Mouse (Mus musculus) brain, adult 2 months (tissue): ENCODE results near the gene Cmah.
"Not testable (repeated sequence)": the region's sequence is repeated elsewhere in the genome, so short reads cannot be mapped to it uniquely, and the experiment has no call there.

Source experiments
- DNase-seq: peaks from one replicate; pipeline ENCODE4 v3.0.0; 2011; ENCODE audit warnings: low read depth, low spot score

Cmah gene

DNA sequence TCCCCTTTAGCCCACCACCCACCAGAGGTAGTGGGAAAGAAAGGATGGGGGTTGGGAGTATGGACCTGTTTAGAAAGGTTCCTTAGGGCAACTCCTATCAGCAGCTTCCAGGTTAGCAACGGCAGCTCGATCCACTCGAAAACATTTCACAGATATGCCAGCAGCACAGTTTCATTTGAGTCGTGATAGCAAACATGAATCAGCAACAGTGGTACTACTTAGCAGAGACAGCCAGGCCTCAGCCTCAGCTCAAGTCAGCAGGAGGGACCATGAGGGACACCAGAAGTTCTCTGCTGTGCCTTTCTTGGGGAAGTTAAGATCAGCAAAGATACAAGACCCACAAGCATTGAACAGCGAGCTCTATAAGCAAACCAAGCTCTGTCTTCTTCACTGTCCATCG is 13.3 kb downstream of the Cmah start:
- no peak for DNase-seq

DNA sequence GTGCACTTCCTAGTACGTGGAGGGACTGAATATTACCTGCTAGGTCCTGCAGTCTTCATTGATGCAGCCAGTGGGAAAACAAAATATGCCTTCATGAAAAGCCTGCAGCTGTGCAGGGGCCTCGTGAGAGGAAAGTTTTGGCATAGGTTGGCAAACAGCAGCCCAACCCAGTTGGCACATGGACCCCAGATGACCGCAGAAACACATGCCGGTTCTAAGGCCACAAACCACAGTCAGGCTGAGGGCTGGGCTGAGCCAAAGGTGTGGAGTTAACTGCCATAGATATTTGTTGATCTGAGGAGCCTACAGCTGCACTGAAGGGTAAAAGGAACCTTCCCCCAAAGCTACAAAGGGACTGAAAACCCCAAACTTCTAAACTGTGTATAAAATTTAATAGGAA is 14.9 kb downstream of the Cmah start:
- DNase-seq = no peak

DNA sequence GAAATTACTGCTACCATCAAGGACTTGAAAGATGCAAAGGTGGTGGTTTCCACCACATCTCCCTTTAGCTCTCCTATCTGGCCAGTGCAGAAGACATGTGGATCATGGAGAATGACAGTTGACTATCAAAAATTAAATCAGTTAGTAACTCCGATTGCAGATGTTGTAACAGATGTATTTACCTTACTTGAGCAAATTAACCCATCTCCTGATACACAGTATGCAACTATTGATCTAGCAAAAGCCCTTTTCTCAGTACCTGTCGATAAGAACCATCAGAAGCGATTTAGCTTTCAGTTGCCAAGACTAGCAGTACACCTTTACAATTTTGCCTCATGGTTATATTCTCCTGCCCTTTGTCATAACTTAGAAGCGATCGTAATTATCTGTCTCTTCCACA is 25.8 kb downstream of the Cmah start:
- no peak for DNase-seq

DNA sequence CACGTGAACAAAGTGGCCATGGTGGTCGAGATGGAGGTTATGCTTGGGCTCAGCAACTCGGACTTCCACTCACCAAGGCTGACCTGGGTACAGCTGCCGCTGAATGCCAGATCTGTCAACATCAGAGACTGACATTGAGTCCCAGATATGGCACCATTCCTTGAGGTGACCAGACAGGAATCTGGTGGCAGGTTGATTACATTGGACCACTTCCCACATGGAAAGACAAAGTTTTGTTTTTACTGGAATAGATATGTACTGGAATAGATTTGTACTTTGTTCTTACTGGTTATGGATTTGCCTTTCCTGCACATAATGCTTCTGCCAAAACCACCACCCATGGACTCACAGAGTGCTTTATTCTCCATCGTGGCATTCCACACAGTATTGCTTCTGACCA is 27.5 kb downstream of the Cmah start:
- no peak for DNase-seq

DNA sequence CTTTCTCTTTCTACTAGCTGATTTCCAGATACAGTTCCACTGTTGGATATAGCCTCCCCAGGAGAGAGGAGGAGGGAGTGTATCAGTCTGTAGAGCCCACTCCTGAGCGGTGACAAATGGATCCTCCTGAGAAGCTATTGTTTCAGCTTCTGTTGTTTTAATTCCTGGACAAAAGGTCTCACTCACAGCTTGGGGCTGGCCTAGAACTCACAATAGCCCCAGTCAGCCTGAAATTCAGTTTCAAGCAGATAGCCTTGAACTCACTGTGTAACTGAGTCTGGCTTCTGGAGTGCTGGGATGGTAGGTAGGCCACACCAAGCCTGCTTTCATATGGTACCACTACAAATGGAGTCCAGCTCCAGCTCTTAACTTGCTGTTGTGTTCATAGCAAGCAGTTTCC is 32.0 kb downstream of the Cmah start:
- DNase-seq = no peak

DNA sequence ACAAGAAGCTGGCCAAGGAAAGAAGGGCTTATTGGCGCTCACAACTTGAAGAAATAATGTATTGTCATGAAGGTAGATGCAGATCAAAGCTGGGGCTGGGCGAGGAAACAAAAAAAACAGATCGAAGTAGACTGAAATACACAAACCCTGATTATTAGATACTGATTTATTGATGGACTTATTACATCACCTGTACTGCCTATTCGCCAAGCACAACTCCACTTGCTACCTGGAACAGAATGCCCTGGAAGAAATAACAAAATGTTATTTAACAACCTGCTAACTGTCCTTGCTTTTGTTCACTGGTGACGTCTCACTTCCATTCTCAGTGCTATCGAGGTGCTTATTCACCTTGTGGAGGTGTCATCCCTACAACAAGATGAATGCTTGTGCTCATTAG is 38.0 kb downstream of the Cmah start:
- no peak for DNase-seq

DNA sequence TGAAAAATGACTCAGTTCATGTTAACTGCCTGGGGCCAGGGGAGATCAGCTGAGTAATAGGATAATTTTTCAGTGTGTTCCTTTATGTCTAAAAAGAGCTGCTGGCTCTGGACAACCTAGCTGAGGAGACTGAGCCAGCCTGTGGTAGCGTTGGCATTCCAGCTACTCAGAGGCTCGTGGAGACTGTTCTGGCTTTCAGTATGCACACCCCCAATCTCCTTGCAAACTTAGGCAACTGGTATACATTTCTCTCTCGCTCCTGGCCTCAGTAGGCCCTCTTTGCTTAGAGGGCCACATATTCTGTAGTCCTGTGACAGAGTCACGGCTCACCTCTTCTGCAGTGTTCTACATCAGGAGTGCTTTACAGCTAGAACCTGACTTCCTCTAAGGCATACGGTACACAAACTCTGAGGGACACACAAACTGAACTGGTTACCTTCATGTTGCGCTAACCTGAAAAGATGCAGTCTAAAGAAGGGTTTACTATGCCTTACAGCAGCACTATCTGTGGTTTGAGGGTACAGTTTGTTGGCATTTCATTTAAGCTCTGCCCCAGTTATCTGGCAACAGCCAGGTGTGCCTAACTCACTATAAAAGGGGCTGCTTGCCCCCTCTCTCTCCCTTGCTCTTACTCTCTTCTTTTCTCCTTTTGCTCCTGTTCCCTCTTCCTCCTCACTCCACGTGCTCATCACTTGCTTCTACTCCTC is 45.8 kb downstream of the Cmah start:
- DNase-seq = no peak

DNA sequence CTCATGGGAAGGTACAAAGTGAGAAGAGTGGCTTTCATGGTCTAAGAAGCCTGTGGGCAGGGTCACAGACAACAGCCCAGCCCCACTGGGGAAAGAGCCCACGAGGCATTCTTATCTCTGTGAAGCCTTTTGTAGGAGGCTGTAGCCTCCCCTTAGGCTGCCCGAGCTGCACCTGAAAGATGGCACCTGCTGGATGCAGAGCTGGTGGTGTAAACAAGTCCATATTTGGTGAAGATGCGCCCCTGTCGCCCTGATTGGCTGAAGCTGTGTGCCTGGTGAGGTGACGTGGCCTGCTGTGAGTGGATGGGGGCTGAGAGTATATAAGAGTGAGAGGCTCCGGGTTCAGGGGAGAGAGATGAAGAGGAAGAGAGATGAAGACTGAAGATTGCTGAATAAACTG is 47.4 kb downstream of the Cmah start:
- not testable (repeated sequence) for DNase-seq

DNA sequence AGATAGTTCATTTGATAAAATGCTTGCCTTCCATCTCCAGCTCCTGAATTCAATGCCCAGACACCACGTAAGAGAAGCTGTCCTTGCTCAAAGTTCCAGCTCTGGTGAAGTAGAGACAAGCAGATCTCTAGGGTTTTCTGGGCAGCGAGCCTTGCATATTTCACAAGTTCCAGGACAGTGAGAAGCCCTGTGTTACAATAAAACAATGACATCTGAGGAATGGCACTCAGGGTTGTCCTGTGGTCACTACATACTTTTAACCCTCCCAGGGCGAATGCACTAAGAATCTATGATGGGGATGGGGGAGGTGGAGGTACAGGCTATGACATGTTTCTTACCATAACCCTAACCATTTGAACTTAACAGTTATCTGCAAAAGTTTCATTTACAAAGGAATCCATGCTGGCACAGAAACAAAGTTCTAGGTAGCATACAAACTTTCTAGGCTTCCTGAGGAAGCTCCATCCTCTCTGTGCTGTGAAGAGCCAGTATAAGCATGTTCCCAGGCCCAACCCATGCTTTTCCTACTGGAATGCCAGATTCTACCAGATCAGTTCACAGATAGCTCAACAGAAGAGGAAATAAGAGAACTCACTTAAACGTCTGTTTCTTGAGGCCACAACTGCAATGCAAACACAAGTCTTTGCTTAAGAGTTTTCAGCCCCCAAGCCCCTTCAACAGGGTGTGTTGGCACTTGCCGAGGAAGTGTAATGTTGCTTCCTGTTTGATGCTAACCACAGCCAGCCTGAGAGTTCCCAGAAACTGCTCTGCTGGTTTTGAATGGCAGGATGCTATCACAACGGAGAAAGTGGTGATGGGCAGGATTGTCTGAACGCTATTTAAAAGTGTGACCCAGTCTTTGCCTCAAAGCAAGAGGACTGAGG is 48.4 kb downstream of the Cmah start:
- DNase-seq = no peak

DNA sequence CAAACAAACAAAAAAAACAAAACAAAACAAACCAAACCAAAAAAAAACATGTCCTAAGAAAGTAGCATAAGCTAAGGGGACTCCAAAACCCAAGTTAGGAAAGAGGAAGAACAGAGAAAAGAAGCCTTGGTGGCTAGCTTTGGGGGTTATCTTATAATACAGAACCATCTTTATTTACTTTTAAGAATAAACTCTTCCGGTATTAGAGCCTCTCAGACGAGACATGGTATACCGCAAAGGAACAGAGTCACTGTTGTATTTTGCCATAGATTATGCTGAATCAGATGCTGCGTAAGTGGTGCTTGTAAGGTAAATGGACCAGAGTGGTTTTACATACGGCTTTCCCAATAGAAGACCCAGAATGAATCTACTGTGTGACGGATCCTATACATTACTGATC is 53.5 kb downstream of the Cmah start:
- no peak for DNase-seq

DNA sequence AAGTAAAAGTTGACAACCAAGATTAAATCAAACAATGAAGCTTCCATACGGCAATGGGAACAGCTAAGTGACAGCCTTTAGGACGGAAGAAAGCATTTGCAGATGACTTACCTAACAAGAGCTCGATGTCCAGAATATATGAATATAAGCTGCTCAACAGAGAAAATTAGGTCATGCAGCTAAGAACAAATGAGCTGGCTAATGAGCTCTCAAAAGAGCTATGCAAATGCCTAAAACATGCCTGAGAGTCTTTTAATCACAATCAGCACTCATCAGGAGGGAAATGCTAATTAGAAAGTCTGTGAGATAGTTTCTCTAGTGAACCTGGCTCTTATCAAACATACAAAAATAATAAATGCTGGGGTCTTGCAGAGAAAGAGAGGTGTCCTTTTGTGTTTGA is 56.7 kb downstream of the Cmah start:
- DNase-seq = peak; percentile 17

DNA sequence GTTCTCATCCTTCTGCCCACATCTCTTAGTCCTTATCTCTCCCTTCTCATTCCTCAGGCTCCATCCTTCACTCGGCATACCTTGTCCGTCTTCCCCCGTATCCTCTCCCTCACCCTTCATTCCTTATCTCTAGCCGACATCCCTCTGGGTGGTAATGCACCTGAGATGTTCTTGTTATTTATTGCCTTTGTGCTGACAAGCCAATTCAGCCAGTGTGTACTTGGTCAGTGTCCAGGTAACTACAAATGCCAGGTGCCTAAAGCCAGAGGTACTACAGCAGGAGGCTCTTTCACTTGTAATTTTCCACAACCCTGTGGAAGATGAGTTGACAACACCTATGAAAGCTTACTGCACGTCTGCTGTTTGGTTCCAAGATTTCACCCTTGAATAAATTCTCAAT is 64.7 kb downstream of the Cmah start:
- no peak for DNase-seq

DNA sequence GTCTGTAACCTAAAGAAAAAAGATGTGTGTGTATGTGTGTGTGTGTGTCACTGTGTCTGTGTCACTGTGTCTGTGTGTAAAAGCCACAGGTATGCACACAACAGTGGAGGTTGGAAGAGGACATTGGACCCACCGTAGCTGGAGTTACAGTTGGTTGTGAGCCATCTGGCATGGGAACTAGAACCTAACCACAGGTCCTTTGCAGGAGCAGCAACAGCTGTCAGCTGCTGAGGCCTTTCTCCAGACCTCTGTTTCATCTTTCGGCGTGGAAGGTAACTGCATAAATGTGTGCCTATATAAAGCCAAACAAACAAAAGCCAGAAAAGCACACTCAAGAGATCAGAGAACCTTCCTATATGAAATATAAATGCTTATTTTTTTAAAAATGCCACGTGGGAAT is 65.5 kb downstream of the Cmah start:
- no peak for DNase-seq

DNA sequence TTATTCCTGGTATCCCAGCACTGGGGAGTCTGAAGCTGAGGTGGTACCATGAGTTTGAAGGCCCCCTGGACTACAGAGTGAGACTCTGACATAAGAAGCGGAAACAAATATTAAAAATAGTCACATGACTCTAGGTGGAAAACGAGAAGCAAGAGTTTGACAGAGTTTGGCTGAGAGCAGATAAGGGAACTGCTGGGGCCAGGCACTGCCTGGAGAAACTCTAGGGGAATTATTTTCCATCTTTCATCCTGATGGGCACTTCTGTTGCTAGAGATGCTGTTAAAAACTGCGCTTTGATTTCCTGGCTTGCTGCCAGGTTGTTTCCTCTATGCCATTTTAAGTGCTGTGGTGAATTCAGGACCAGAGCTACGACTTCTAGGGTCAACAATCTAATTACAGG is 65.9 kb downstream of the Cmah start:
- DNase-seq = no peak

DNA sequence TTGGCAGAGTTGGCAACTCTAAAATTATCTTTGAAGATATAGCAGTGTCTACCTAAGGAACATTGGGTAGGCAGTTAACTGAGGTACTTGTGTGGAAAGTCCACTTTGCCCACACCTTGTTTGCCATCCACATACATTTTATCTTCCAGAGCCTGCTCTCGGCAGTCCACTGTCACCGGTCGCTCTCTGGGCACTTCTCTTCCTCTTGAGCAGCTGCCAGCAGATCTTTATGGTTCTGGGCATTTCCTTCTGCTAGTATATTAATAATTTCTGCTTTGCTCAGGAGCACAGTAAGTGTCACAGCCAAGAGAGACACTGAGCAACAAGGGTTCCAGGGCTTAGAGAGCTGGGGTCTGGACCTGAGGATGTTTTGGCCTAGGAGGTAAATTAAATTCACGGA is 68.6 kb downstream of the Cmah start:
- DNase-seq = no peak

DNA sequence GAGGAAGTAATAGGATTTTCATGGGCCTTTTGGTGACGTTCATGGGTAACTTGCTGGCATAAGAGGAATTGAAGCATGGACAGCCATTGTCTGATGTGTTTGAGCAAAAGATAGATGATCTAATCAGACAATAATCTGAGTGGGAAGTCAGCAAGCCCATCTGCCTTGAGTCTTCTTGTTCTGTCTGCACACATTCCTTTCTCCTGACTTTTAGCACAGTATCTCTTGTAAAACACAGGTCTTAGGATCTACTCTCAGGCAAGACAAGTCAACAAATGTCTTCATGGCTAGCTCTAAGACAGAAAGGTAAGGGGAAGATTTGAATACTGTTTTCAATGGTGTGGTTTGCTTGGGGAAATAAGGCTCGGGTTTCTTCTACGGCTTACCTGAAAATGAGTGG is 70.0 kb downstream of the Cmah start:
- DNase-seq = no peak

DNA sequence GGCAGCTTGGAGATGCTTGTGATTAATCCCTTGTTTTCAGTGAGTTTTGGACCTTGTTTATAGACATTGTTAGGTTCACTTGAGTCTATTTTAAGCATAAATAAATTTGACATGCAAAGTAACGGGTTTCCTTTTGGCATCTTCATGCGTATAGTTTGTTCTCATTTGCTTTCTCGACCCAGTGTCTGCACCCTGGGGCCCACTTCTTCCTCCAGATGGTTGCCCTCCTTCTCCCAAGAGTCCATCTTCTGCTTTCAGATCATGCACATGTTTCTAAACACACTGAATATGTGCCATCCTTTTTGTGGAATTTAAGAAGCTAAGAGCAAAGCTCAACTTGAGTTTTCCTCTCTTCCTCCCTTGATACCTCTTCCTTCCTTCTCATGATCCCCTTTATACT is 71.3 kb downstream of the Cmah start:
- DNase-seq = no peak

DNA sequence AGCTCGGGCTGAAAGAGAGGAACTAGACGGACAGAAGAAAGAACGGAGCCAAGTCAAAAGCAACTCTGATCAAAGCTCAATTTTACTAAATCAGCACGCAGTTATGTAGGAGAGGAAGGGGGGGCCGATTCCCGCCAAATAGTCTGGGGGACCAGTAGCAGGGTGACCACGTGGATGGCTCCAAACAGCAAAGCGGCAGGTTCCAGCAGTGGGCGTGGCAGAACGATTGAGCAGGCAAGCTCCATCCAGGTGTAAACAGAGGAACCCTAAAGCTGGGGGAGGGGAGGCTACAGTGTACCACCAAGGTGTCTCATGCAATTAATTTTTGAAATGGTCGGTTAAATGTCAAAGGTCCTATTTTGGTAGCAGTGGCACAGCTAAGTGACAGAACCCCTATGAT is 74.6 kb downstream of the Cmah start:
- DNase-seq = not testable (repeated sequence)

DNA sequence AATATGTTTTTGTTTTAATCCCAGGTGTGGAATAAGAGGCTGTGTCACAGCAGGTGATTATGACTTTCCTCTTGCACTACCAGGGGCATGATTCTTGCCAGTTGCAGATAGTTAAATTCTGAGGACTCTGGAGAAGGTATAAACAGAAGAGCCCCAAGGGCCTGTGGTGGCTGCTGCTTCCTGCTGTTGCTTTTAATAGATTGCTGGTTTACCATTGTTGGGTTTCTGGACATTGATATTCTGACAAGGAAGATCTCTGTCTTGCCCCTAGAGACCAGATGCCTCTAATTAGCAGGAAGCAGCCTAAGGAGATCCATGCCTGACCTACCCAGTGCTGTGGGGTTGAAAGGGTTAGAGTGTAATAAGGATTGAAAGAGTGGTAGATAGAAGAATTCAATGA is 75.8 kb downstream of the Cmah start:
- no peak for DNase-seq

DNA sequence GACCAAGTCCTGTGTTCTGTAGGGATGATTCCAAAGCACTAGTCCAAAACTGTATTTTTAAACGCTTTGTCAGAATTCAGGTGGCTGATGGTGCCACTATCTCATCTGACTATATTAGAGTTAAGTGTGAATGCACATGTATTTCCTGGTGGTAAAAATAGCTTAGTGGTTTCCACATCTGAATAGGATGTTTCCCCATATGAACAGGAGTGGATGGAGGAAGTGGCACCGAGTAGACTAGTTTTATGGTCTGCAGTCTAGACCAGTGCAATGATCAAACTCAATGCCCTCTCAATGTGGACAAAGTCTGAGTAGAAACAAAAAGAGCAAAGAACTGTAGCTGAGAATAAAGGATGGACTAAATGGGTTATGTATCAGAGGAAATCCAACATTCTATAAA is 79.6 kb downstream of the Cmah start:
- DNase-seq = no peak

DNA sequence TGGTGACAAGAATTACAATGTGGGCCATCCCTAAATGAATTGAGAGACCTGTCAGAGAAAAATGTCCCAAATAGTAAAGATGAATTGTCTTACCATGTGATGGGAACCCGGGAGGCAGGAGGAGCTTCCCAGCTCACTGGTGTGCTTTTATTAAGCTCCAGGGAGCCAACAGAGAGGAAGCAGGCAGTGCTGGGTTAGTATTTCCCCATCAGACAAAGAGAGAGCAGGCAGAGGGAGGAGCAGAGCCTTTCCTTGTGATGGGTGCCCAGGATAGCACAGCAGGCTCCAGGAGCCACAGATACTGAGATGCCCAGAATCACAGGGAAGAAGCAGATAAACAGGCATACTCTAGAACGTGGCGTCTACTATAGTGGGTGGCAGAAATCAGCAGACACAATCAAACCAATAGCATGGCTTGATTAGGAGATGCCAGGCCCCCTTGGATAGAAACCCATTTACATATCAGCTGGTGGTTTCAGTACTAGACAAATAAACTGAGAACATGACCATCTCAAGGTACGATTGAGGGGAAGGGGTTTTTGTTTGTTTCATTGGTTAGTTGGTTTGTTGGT is 87.5 kb downstream of the Cmah start:
- DNase-seq = no peak

DNA sequence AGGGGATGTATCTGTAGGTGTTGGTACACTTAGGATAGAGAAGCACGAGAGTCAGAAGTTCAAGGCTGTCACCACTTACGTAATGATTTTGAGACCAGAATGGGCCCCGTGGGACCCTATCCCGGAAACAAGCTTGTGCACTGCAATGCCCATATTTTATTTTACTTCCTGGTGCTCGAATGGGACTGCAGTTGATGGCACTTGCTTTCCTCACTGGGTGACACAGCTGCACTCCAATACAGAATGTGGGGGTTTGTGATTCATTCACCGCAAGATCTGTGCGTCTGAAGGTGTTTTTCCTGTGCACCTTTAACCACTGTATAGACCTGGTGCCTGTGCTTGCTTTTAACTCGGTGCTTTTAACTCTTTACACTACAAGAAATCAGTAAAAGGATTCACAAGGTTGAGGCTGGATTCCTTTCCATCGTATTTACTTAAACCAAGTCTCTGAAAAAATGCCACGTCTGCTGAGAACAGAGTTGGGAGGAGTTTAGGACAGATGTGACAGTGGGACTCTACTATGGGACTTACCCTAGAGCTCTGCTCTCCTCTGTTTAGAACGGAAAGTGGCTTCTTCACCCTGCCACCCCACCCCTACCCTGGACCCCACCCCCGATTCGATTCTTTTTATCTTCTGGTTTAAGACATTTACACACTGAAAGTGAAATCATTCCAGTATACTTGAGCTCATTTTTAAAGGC is 88.5 kb downstream of the Cmah start:
- no peak for DNase-seq
